Mouse (Mus musculus) hindbrain, embryonic 10.5 days (tissue): ENCODE results near the gene 6430571L13Rik. TPM values are rescaled to one million over a fixed set of nuclear protein-coding genes. Genes with fewer than 3 reads are reported as not detected.
"Not testable (repeated sequence)": the region's sequence is repeated elsewhere in the genome, so short reads cannot be mapped to it uniquely, and the experiment has no call there.

Source experiments
- DNase-seq: peaks from one replicate; pipeline ENCODE4 v3.0.0-alpha.2; 2017; ENCODE audit warnings: low spot score
- H3K27ac ChIP-seq: fragments of 300-500 bp; sonication (generic); 2 replicates; pipeline ENCODE4 v1.5.1; 2016; ENCODE audit warnings: mild to moderate bottlenecking, moderate library complexity
- H3K27me3 ChIP-seq: fragments of 300-500 bp; sonication (generic); 2 replicates; pipeline ENCODE4 v1.6.1; 2016; ENCODE audit warnings: mild to moderate bottlenecking; ENCODE audit not compliant: poor library complexity, insufficient read depth, severe bottlenecking
- H3K36me3 ChIP-seq: fragments of 300-500 bp; sonication (generic); 2 replicates; pipeline ENCODE4 v1.6.1; 2016; ENCODE audit warnings: mild to moderate bottlenecking, moderate library complexity
- H3K4me1 ChIP-seq: fragments of 300-500 bp; sonication (generic); replicated peaks from 2 replicates; pipeline ENCODE4 v1.6.1; 2016; ENCODE audit warnings: mild to moderate bottlenecking
- H3K4me3 ChIP-seq: fragments of 300-500 bp; sonication (generic); 2 replicates; pipeline ENCODE4 v1.5.1; 2016; ENCODE audit warnings: mild to moderate bottlenecking, moderate library complexity
- H3K9me3 ChIP-seq: fragments of 300-500 bp; sonication (generic); 2 replicates; pipeline ENCODE4 v1.6.1; 2016; ENCODE audit warnings: mild to moderate bottlenecking, moderate library complexity
- WGBS: fragments of 180-500 bp; shearing (Covaris S2); methylation state at CpG from one replicate; pipeline ENCODE4 v1.1.7; 2016; 5-methylcytosine and 5-hydroxymethylcytosine counted together
- polyA plus RNA-seq: library from polyadenylated mRNA; unstranded; fragments of >200 nt; fragmentation: Nextera tagmentation; extraction: Ambion mirVana; gene quantifications from 2 replicates; pipeline ENCODE4 v1.2.1, GENCODE M21; 2016

6430571L13Rik gene
- polyA plus RNA-seq, 1 experiment from 2014 or later = 2.6 TPM

DNA sequence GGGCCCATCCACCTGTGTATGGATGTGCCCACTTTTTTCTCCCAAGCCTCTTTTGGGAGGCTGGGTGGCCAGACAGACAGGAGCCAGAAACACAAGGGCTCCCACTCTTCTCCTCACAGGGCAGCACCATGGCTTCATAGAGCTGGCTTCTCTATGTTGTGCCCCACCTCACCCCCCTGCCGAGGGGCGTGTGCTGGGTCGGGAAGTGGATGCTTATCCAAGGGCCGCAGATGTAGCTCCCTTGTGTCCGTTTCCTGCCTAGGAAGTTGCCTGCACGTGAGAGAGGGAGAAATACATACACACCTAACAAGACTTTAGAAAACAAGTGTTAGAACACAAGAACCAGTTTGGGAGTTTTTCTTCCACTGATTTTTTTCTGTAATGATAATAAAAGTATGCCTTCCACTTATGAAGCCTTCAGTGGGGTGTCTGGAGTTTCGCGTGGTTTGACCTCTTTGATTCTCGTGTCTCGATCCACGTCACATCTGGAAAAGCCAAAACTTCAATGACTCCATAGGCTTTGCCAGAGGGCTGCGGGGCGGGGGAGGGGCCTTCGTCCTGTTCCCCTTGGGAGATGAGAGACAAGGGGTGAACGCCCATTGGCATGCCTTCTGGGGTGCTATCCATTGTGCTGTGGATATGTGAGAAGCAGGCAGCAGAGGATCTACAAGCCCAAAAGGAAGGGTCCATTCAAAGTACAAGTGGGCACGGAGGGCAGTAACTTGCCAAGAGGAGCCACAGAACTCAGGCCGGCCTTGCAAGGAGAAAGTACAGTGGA lies 38.7 kb upstream of the 6430571L13Rik start:
- H3K4me3 ChIP-seq = no peak overlapping the region
- H3K27me3 ChIP-seq = 0 out of 2 replicates have a peak, but pooled peaks cover 8% of the 10 kb centered on the region
- 80% methylated on average over 17 of the region's 17 CpGs for WGBS
- H3K4me1 ChIP-seq = peaks cover 33% of the 10 kb centered on the region
- DNase-seq = no peak
- H3K9me3 ChIP-seq = no peaks in the 10 kb centered on the region
- H3K27ac ChIP-seq = no peak overlapping the region
- peaks cover 20% of the 10 kb centered on the region for H3K36me3 ChIP-seq

DNA sequence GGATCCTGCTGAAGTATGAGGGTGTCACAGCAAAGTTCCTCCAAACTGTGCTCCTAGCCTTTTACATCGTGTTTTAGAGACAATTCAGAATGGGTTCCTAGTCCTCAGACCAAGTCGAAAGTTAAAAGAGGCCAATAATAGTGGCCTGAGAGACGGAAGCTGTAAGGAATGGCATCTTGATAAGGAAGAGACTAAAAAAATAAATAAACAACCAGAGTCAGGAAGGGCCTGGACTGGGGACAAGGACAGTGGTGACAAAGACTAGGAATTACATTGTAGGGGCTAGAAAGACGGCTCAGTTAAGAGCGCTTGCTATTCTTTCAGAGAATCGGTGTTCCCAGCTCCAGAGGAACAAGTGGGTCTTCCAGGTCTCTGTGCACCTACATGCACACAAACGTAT lies 37.8 kb upstream of the 6430571L13Rik start:
- H3K27me3 ChIP-seq = 0 out of 2 replicates have a peak, but pooled peaks cover 2% of the 10 kb centered on the region
- no peak overlapping the region for H3K27ac ChIP-seq
- peaks cover 27% of the 10 kb centered on the region for H3K4me1 ChIP-seq
- H3K36me3 ChIP-seq = peaks cover 20% of the 10 kb centered on the region
- H3K9me3 ChIP-seq = no peaks in the 10 kb centered on the region
- DNase-seq = no peak
- WGBS = 76% methylated on average over 7 of the region's 7 CpGs
- H3K4me3 ChIP-seq = no peak overlapping the region

DNA sequence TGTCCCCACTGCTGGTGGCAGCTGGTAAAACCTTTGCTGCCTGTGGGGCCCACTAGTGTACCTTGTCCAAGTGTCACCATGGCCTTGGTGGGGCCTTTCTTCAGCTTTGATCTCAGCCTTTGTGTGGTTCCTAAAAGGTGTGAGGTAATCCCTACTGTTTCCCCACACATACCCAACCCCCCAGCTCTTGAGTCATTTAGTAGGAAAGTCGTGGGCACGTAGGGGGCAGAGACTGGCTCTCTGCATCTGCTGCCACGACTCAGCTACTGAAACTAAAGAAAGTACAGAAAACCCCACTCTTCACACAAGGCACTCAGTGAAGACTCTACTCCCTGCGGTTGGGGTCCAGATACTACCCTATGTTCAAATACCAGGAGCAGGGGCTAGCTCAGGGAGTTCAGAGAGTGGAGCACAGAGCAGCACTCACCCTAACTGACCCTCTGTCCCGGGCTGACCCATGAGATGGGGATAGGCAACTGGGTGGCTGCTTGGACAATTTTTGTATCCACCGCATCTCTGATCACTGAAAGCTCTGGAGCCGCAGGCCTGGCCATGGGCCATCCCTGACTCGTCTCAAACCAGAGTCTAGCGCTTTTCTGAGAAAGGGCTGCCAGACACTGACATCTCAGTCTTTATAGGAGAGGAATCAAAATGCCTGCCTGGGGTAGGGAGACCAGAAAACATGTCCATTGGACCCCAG lies 37.1 kb upstream of the 6430571L13Rik start:
- Histone ChIP-seq H3K36me3 (peaks cover 20% of the 10 kb centered on the region), H3K27me3 (no peaks in the 10 kb centered on the region), H3K27ac (no peak overlapping the region), H3K4me3 (no peak overlapping the region), H3K9me3 (no peaks in the 10 kb centered on the region), H3K4me1 (peaks cover 28% of the 10 kb centered on the region; the same call in 1 of the 2 replicates)
- 83% methylated on average over 9 of the region's 9 CpGs for WGBS
- DNase-seq = no peak

DNA sequence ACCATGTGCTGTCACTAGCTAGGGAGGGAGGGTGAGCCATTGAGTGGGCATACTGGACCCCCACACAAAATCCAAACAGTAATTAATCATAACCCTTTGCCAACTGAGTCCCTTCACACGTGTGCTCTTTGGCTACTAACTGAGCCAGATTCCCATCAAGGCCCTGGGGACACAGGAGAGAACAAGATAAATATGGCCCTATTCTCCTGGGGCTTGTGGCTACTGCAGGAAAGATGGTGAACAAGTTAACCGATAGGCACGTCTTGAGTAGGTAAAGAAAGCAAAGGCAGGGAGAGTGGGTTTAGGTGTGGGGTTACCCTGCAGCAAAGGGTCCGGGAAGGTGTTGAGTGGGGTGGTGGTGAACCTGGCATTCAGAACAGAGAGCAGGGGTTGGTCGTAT lies 36.5 kb upstream of the 6430571L13Rik start:
- Histone ChIP-seq H3K27ac (no peak overlapping the region), H3K4me3 (no peak overlapping the region), H3K9me3 (no peaks in the 10 kb centered on the region), H3K27me3 (no peaks in the 10 kb centered on the region), H3K4me1 (peaks cover 22% of the 10 kb centered on the region; the same call in 1 of the 2 replicates), H3K36me3 (peaks cover 20% of the 10 kb centered on the region)
- WGBS = 86% methylated on average over 5 of the region's 5 CpGs
- DNase-seq = no peak

DNA sequence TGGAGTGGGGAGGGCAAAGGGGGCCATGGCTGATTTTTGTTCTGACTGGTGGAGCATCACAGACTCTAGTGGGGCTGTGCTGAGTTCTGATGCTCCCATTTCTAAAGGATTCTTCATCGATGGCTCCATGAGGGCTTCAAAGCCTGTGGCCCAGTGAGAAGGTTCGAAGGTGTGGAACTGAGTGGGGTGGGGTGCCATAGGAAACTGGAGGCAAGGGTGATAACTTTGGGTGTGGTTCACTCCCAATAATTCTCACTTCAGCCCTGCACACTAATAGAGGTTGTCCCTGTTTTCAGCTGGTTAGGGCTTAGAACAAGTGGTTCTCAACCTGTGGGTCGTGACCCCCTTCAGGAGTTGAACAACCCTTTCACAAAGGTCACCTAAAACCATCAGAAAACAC lies 36.0 kb upstream of the 6430571L13Rik start:
- Histone ChIP-seq H3K36me3 (peaks cover 20% of the 10 kb centered on the region), H3K4me3 (no peak overlapping the region), H3K9me3 (no peaks in the 10 kb centered on the region), H3K4me1 (peaks cover 19% of the 10 kb centered on the region; the same call in 1 of the 2 replicates), H3K27ac (no peak overlapping the region), H3K27me3 (no peaks in the 10 kb centered on the region)
- 93% methylated on average over 3 of the region's 3 CpGs for WGBS
- DNase-seq = no peak

DNA sequence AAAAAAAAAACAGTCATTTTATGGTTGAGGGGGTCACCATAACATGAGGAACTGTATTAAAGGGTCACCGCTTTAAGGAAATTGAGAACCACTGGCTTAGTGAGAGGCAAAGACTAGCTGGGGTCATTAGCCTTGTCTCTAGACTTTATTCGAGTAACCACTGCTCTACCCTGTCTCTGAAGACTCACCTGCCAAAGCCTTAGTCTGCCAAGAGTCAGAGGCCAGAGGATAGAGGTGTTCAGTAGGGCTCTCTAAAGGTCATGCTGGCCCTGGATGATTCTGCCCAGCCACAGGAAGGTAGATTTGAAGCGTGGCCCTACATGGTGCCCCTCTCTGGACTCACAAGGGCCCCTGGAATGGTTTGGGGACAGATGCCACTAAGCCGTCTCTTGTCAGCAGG lies 35.4 kb upstream of the 6430571L13Rik start:
- H3K36me3 ChIP-seq = peaks cover 20% of the 10 kb centered on the region
- H3K27ac ChIP-seq = 0 out of 2 replicates have a peak overlapping the region, but pooled peaks have one; percentile 66
- WGBS = 79% methylated on average over 4 of the region's 4 CpGs
- H3K4me1 ChIP-seq = peaks cover 19% of the 10 kb centered on the region; the same call in 1 of the 2 replicates
- no peak overlapping the region for H3K4me3 ChIP-seq
- H3K27me3 ChIP-seq = no peaks in the 10 kb centered on the region
- no peaks in the 10 kb centered on the region for H3K9me3 ChIP-seq
- no peak for DNase-seq

DNA sequence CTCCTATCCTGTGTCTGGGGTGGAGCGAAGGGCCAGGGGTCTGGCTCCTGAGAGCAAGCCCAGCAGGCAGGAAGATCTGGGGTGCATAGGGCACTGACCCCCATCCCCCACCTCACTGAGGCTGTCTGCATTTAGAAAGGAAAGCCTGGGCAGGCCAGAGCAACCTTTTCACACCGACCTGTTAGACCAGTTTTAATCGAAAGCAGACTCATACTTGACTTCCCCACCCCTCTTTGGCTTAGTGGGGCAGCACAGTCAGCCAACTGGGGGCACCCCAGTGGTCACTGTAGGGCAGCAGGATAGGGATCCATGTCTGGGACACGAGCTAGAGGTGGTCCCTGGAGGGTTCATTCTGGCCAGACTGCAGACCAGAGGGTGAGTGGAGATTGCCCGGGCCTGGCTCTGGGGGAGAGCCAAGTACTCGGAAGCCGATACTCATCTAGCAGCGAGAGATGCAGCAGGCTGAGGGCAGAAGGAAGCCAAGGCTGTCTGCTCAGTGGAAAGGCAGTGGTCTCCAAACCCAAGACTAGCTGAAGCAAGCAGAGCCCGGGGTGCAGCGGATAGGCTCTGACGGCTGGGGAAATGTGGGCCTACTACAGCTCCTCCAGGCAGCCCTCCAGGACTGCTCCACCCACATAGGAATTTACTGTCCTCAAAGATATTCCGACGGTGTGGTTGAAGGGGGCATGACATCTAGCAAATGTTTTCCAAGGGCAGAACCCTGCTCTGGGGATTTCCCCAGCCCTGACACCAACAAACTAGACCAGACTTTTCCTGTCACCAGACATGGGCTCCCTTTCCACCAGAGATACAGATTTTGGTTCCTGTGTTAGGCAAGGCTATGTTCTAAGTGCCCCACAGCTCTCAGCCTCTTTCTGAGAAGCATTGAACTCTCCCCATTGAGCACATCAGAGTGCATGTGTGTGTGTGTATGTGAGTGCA lies 34.5 kb upstream of the 6430571L13Rik start:
- Histone ChIP-seq H3K36me3 (peaks cover 12% of the 10 kb centered on the region), H3K4me1 (peaks cover 19% of the 10 kb centered on the region; the same call in 1 of the 2 replicates), H3K27ac (peak overlapping the region; percentile 66; the same call in 1 of the 2 replicates), H3K27me3 (no peaks in the 10 kb centered on the region), H3K9me3 (no peaks in the 10 kb centered on the region), H3K4me3 (no peak overlapping the region)
- WGBS = 63% methylated on average over 13 of the region's 13 CpGs
- DNase-seq = no peak

DNA sequence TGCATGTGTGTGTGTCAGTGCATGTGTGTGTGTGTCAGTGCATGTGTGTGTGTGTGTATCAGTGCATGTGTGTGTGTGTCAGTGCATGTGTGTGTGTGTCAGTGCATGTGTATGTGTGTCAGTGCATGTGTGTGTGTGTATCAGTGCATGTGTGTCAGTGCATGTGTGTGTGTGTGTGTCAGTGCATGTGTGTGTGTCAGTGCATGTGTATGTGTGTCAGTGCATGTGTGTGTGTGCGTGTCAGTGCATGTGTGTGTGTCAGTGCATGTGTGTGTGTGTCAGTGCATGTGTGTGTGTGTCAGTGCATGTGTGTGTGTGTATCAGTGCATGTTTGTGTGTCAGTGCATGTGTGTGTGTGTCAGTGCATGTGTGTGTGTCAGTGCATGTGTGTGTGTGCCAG lies 33.7 kb upstream of the 6430571L13Rik start:
- not testable (repeated sequence) for H3K36me3 ChIP-seq, H3K27ac ChIP-seq, H3K27me3 ChIP-seq, DNase-seq, H3K9me3 ChIP-seq, H3K4me3 ChIP-seq
- 88% methylated on average over 1 of the region's 1 CpGs for WGBS
- peaks cover 19% of the 10 kb centered on the region; the same call in 1 of the 2 replicates for H3K4me1 ChIP-seq

DNA sequence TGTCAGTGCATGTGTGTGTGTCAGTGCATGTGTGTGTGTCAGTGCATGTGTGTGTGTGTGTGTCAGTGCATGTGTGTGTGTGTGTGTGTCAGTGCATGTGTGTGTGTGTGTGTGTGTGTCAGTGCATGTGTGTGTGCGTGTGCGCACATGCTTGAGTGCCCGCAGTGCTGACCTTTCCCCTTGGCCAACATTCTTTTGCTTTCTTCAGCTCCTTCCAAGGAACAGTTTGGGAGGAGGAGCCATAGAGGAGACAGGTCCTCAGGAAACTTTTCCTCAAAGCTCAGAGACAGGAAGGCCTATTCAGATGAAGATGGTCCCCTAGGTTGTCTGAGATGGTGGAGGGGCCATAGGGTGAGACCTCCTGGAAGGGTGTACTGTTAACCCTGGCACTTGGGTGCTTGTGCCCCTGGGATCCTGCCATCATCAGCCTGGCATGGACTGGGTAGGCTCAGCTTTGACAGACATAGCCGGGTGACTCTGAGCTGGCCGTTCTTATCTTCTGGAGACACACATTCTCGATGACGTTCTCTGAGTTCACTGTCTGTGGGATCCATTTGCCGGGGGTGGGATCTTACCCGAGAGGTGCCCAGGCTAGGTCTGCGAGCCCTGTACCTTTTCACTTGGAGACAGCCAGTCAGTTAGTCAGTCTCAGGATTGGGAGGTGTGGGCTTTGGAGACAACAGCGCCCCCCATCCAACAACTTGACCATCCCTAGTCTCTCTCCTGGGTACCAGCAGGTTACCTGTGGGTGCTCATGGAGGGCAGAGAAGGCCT lies 33.1 kb upstream of the 6430571L13Rik start:
- no peaks in the 10 kb centered on the region for H3K9me3 ChIP-seq
- 88% methylated on average over 11 of the region's 11 CpGs for WGBS

DNA sequence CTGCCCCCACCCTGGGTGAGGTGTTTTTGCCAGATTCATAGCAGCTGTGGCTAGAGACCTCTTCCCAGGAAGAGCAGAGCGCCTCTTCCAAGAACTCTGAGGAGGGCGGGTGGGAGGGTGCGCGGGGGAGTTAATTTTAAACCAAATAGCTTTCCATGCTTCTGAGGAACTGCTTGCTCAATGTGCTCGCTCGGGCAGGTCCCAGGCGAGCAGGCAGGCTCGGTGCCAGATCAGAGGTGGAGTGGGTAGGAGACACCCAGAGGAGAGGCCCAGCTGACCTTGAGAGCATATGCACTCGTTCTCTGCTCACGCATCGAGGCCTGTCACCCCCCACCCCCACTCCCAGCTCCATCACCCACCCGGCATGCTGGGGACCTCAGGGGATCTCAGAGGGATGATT lies 32.5 kb upstream of the 6430571L13Rik start:
- no peak for DNase-seq
- H3K4me3 ChIP-seq = no peak overlapping the region
- H3K9me3 ChIP-seq = no peaks in the 10 kb centered on the region
- WGBS = 80% methylated on average over 12 of the region's 12 CpGs
- no peak overlapping the region for H3K27ac ChIP-seq
- H3K36me3 ChIP-seq = no peaks in the 10 kb centered on the region
- H3K27me3 ChIP-seq = no peaks in the 10 kb centered on the region
- peaks cover 19% of the 10 kb centered on the region; the same call in 1 of the 2 replicates for H3K4me1 ChIP-seq

More for the DNA sequence above, 33.1 kb upstream of the 6430571L13Rik start:
- no peak for DNase-seq
- Histone ChIP-seq H3K4me1 (peaks cover 19% of the 10 kb centered on the region; the same call in 1 of the 2 replicates), H3K27ac (no peak overlapping the region), H3K4me3 (no peak overlapping the region), H3K36me3 (no peaks in the 10 kb centered on the region), H3K27me3 (no peaks in the 10 kb centered on the region)

DNA sequence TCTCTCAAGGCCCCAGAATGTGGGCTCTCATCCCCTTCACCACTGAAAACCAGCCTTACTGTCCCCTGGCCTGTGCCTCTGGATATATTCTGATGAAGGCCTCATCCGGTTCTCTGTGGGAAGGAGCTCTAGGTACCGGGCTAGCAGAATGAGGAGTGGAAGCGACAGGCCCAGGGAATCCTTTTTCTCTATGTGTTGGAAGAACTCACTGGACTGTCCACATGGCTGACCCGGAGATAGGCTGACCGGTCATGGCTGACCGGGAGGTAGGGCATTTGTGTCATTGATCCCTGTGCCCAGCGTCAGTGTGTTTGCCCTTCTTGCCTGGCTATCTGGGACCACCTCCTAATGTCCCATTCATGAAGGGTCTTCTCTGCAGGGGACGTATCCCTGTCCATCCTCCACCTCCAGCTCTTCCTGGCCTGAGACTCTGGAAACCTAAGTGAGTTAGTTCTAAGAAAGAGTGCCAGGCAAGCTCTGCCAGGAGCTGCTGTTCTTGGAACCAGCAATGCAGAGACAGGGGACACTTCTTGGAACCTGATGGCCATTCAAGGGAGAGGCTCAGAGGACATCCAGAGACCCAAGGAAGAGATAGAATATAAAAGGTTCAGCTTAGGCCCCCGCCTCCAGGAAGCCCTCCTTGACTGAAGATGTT lies 31.9 kb upstream of the 6430571L13Rik start:
- Histone ChIP-seq H3K9me3 (no peaks in the 10 kb centered on the region), H3K4me1 (peaks cover 19% of the 10 kb centered on the region; the same call in 1 of the 2 replicates), H3K4me3 (no peak overlapping the region), H3K27me3 (no peaks in the 10 kb centered on the region), H3K27ac (no peak overlapping the region), H3K36me3 (no peaks in the 10 kb centered on the region)
- DNase-seq = no peak
- WGBS = 87% methylated on average over 9 of the region's 9 CpGs
